Mouse (Mus musculus) small intestine, adult 2 months (tissue): Measurements from ENCODE around the gene Slit1.

Source experiments
- CTCF ChIP-seq: fragments of 200-500 bp; IDR thresholded peaks from 2 replicates; pipeline ENCODE4 v1.5.1; 2012; ENCODE audit warnings: low read depth, mild to moderate bottlenecking, control low read depth, inconsistent platforms, low read length, moderate library complexity, mixed read lengths; ENCODE audit not compliant: insufficient replicate concordance, insufficient read length; ENCODE audit errors: extremely low read depth
- POLR2A ChIP-seq: fragments of 200-500 bp; IDR thresholded peaks from 2 replicates; pipeline ENCODE4 v1.6.1; 2012; ENCODE audit warnings: low read depth, mild to moderate bottlenecking, control low read depth, inconsistent platforms, low read length, moderate library complexity

DNA sequence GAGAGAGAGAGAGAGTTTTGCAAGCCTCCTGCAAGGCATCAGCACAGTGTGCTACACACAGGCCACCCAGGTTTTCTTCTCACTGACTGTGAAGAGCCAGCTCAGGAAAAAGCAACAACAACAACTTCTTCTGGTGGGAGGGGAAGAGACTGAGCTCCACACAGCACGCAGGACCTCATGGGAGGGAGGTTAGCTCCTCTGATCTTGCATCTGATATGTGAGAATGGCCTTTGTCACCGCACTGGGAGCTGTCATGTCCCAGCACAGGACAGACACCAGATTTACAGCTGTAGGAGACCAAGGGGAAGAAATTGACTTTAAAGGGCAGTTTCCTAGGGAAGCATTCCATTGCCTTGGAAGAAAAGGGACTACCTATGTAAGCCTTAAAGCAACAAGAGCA lies 20.1 kb downstream of the Slit1 start:
- TF ChIP-seq POLR2A (no peak), CTCF (no peak)
